Mouse (Mus musculus) ES-Bruce4 (cell line): Measurements from ENCODE around the gene Raf1. TPM values are rescaled to one million over a fixed set of nuclear protein-coding genes. Genes with fewer than 3 reads are reported as not detected.

Source experiments
- H3K27ac ChIP-seq: 2 replicates; pipeline ENCODE4 v1.5.1; 2012; ENCODE audit warnings: low read length, inconsistent platforms; ENCODE audit not compliant: insufficient read depth
- H3K27me3 ChIP-seq: 2 replicates; pipeline ENCODE4 v1.6.1; 2012; ENCODE audit warnings: mild to moderate bottlenecking, low read length, inconsistent platforms; ENCODE audit not compliant: control insufficient read depth, poor library complexity, insufficient read depth, severe bottlenecking
- H3K36me3 ChIP-seq: 2 replicates; pipeline ENCODE4 v1.6.1; 2012; ENCODE audit warnings: inconsistent platforms, mild to moderate bottlenecking, low read length, moderate library complexity; ENCODE audit not compliant: control insufficient read depth, poor library complexity, insufficient read depth, severe bottlenecking
- H3K4me1 ChIP-seq: one replicate; pipeline ENCODE4 v1.8.1; 2011; ENCODE audit warnings: low read length; ENCODE audit not compliant: control insufficient read depth, insufficient read depth
- H3K4me3 ChIP-seq: 2 replicates; pipeline ENCODE4 v1.5.1; 2011; ENCODE audit warnings: low read depth, mild to moderate bottlenecking, low read length
- H3K9ac ChIP-seq: 2 replicates; pipeline ENCODE4 v1.6.1; 2012; ENCODE audit warnings: low read depth, mild to moderate bottlenecking, inconsistent platforms; ENCODE audit not compliant: poor library complexity, severe bottlenecking
- H3K9me3 ChIP-seq: replicated peaks from 2 replicates; pipeline ENCODE4 v1.6.1; 2012; ENCODE audit warnings: mild to moderate bottlenecking, low read length, inconsistent platforms; ENCODE audit not compliant: control insufficient read depth, poor library complexity, insufficient read depth, severe bottlenecking
- CTCF ChIP-seq: IDR thresholded peaks from one replicate; pipeline ENCODE4 v1.8.1; 2011; ENCODE audit warnings: low read depth, low read length
- EP300 ChIP-seq: IDR thresholded peaks from 2 replicates; pipeline ENCODE4 v1.6.1; 2011; ENCODE audit warnings: low read depth, low read length; ENCODE audit not compliant: insufficient read depth
- POLR2A ChIP-seq: IDR thresholded peaks from one replicate; pipeline ENCODE4 v1.8.1; 2011; ENCODE audit warnings: low read length; ENCODE audit not compliant: insufficient read depth
- polyA plus RNA-seq: library from polyadenylated mRNA; stranded (reverse); fragments of >200 nt; gene quantifications from 2 replicates; pipeline ENCODE4 v1.2.4, GENCODE M21; 2011; ENCODE audit warnings: low read depth; ENCODE audit not compliant: missing spikeins, insufficient read depth, insufficient read length

The Raf1 gene
- polyA plus RNA-seq, 1 experiment = 81.1 TPM

DNA sequence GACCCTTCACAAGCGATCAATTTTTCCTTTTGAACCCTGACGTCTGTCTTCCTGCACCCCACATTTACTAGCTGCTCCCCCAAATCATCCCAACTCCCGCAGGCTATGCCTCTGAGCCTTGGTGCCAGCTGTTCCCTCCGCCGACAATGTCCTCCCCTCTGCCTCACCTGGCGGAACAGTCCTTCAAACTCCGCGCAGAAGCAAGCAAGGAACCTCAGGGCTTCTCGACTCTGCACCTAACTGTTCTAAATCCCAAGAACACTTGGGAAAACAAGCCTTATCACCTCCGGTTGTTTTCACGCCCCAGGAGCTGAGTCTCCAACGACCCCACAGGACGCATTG is 1.3 kb downstream of the Raf1 start:
- Histone ChIP-seq H3K27ac (peak overlapping the region; percentile 73), H3K4me1 (peaks cover 3% of the 10 kb centered on the region), H3K9ac (peak overlapping the region; percentile 99), H3K4me3 (peak overlapping the region; percentile 91), H3K27me3 (no peaks in the 10 kb centered on the region), H3K36me3 (no peaks in the 10 kb centered on the region), H3K9me3 (no peaks in the 10 kb centered on the region)
- TF ChIP-seq EP300 = no peak
- no peak for TF ChIP-seq CTCF
- no peak for TF ChIP-seq POLR2A

- Histone ChIP-seq H3K9me3 (no peaks in the 10 kb centered on the region), H3K4me1 (peaks cover 3% of the 10 kb centered on the region), H3K27ac (no peak overlapping the region), H3K4me3 (no peak overlapping the region), H3K9ac (peak overlapping the region; percentile 99), H3K27me3 (no peaks in the 10 kb centered on the region), H3K36me3 (no peaks in the 10 kb centered on the region)
- TF ChIP-seq POLR2A (no peak), EP300 (no peak), CTCF (no peak)
Measured at GRCm38 (mm10) chr6:115674316-115674715, 2.1 kb downstream of the Raf1 start.

GRCm38 (mm10) chr6:115672700-115673099 is 3.7 kb downstream of the Raf1 start:
- TF ChIP-seq POLR2A (no peak), EP300 (no peak), CTCF (no peak)
- Histone ChIP-seq H3K9me3 (no peaks in the 10 kb centered on the region), H3K4me3 (no peak overlapping the region), H3K36me3 (no peaks in the 10 kb centered on the region; the same call in 1 of the 2 replicates), H3K4me1 (peaks cover 3% of the 10 kb centered on the region), H3K9ac (no peak overlapping the region), H3K27me3 (no peaks in the 10 kb centered on the region), H3K27ac (no peak overlapping the region)

GRCm38 (mm10) chr6:115666641-115667040 is 9.8 kb downstream of the Raf1 start:
- H3K4me1 ChIP-seq = peaks cover 3% of the 10 kb centered on the region
- H3K36me3 ChIP-seq = no peaks in the 10 kb centered on the region; the same call in 1 of the 2 replicates
- no peaks in the 10 kb centered on the region for H3K27me3 ChIP-seq
- H3K9me3 ChIP-seq = no peaks in the 10 kb centered on the region
- H3K9ac ChIP-seq = no peak overlapping the region
- no peak overlapping the region for H3K4me3 ChIP-seq
- TF ChIP-seq EP300 (no peak), CTCF (no peak), POLR2A (no peak)
- H3K27ac ChIP-seq = no peak overlapping the region

- H3K36me3 ChIP-seq = no peaks in the 10 kb centered on the region; the same call in 1 of the 2 replicates
Measured at GRCm38 (mm10) chr6:115664268-115664667, 12.2 kb downstream of the Raf1 start.

DNA sequence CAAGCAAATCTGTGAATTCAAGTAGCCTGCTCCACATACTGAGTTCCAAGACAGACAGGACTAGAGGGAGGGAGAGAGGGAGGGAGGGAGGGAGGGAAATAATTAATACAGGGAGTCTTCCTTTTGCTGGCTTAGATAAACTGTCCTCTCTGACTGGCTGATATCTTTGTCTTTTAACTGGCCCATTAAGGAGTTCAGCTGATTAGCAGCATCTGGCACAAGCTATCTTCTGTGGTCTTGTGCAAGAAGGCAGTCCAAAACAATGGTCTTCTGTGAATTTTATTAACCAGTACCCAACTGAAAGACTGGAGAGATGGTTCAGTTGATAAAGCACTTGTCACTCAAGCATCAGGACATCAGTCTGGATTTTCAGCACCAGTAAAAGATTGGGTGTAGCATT is 17.6 kb downstream of the Raf1 start:
- no peaks in the 10 kb centered on the region for H3K36me3 ChIP-seq
- TF ChIP-seq EP300 = no peak
- TF ChIP-seq CTCF = no peak
- no peak for TF ChIP-seq POLR2A
- H3K9me3 ChIP-seq = no peaks in the 10 kb centered on the region

More at GRCm38 (mm10) chr6:115664268-115664667, 12.2 kb downstream of the Raf1 start:
- Histone ChIP-seq H3K4me3 (no peak overlapping the region), H3K9ac (no peak overlapping the region), H3K27ac (no peak overlapping the region), H3K4me1 (no peaks in the 10 kb centered on the region), H3K9me3 (no peaks in the 10 kb centered on the region), H3K27me3 (no peaks in the 10 kb centered on the region)
- no peak for TF ChIP-seq POLR2A
- no peak for TF ChIP-seq EP300
- no peak for TF ChIP-seq CTCF

More for the DNA sequence above, 17.6 kb downstream of the Raf1 start:
- H3K9ac ChIP-seq = no peak overlapping the region
- H3K4me3 ChIP-seq = no peak overlapping the region
- peaks cover 3% of the 10 kb centered on the region for H3K4me1 ChIP-seq
- no peaks in the 10 kb centered on the region for H3K27me3 ChIP-seq
- no peak overlapping the region for H3K27ac ChIP-seq
